Mouse (Mus musculus) hindbrain, embryonic 14.5 days (tissue): ENCODE measurements around the gene Pkp3. TPM values are rescaled to one million over a fixed set of nuclear protein-coding genes. Genes with fewer than 3 reads are reported as not detected.

Experiments
- ATAC-seq: fragments of 200-750 bp; cut with Nextera tagmentation; 2 replicates; pipeline ENCODE4 v1.8.0; 2017; ENCODE audit warnings: moderate number of reproducible peaks, mild to moderate bottlenecking, moderate TSS enrichment, moderate library complexity; ENCODE audit not compliant: low FRiP score
- DNase-seq: peaks from one replicate; pipeline ENCODE4 v3.0.0-alpha.2; 2015; ENCODE audit warnings: low spot score
- H3K27ac ChIP-seq: fragments of 300-500 bp; sonication (generic); 2 replicates; pipeline ENCODE4 v1.5.1; 2014; ENCODE audit warnings: mild to moderate bottlenecking, moderate library complexity
- H3K27me3 ChIP-seq: fragments of 300-500 bp; sonication (generic); 2 replicates; pipeline ENCODE4 v1.6.1; 2014; ENCODE audit warnings: mild to moderate bottlenecking, low read length, mixed read lengths; ENCODE audit not compliant: control insufficient read depth, insufficient read depth
- H3K36me3 ChIP-seq: fragments of 300-500 bp; sonication (generic); replicated peaks from 2 replicates; pipeline ENCODE4 v1.6.1; 2014; ENCODE audit not compliant: control insufficient read depth, insufficient read depth
- H3K4me1 ChIP-seq: fragments of 300-500 bp; sonication (generic); replicated peaks from 2 replicates; pipeline ENCODE4 v1.6.1; 2014; ENCODE audit warnings: antibody characterized with exemption, low read length, mixed read lengths; ENCODE audit not compliant: control insufficient read depth, insufficient read depth
- H3K4me2 ChIP-seq: fragments of 300-500 bp; sonication (generic); replicated peaks from 2 replicates; pipeline ENCODE4 v1.6.1; 2014; ENCODE audit warnings: mild to moderate bottlenecking, moderate library complexity
- H3K4me3 ChIP-seq: fragments of 300-500 bp; sonication (generic); replicated peaks from 2 replicates; pipeline ENCODE4 v1.5.1; 2014; ENCODE audit warnings: mild to moderate bottlenecking, low read length
- H3K9ac ChIP-seq: fragments of 300-500 bp; sonication (generic); 2 replicates; pipeline ENCODE4 v1.6.1; 2014
- H3K9me3 ChIP-seq: fragments of 300-500 bp; sonication (generic); 2 replicates; pipeline ENCODE4 v1.6.1; 2016; ENCODE audit warnings: low read length; ENCODE audit not compliant: control insufficient read depth
- WGBS: fragments of 180-500 bp; shearing (Covaris S2); extraction: QIAGEN DNeasy Blood & Tissue Kit; methylation state at CpG from one replicate; pipeline ENCODE4 v1.1.7; 2014; 5-methylcytosine and 5-hydroxymethylcytosine counted together
- polyA plus RNA-seq: library from polyadenylated mRNA; unstranded; fragments of >200 nt; fragmentation: Nextera tagmentation; extraction: Ambion mirVana; gene quantifications from 2 replicates; pipeline ENCODE4 v1.2.1, GENCODE M21; 2014

Pkp3 gene
- polyA plus RNA-seq, 1 experiment from 2014 or later: not detected

DNA sequence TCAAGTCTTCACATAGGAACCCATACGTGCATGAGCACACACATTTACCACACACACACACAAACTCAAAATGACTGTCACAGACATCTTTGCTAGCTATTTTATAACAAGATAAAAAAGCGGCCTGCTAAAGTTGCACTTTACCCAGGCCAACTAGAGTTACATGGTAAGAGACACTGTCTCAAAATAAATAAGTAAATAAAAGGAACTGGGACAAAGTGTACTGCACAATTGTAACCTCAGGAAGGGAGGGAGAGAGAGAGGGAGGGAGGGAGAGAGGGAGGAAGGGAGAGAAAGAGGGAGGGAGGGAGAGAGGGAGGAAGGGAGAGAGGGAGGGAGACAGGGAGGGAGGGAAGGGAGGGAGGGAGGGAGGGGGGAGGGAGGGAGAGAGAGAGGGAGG lies 25.6 kb upstream of the Pkp3 start:
- DNase-seq (no peak), ATAC-seq (no peak)
- H3K36me3 ChIP-seq: no peaks in the 10 kb centered on the region
- no peak overlapping the region for H3K9ac ChIP-seq
- no peaks in the 10 kb centered on the region for H3K27me3 ChIP-seq
- no peaks in the 10 kb centered on the region for H3K9me3 ChIP-seq
- H3K27ac ChIP-seq: no peak overlapping the region
- H3K4me1 ChIP-seq: peaks cover 2% of the 10 kb centered on the region
- no peak overlapping the region for H3K4me3 ChIP-seq
- 92% methylated on average over 2 of the region's 2 CpGs for WGBS
- no peak overlapping the region for H3K4me2 ChIP-seq

DNA sequence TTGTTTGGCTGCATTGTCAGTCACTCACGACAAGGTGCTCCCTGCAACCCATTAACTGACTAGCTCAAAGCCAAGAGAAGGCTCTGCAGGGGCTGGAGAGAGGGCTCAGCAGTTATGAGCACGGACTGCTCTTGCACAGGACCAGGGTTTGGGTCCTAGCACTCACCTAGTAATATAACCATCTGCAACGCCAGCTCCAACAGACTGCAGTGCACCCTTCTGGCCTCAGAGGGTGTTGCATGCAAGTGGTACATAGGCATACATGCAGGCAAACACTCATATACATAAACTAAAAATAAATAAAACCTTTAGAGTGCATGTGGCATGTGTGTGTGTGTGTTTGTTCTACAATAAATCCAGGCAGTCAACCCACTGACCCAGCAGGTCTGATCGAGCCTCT lies 22.2 kb upstream of the Pkp3 start:
- H3K4me3 ChIP-seq: no peak overlapping the region
- 83% methylated on average over 4 of the region's 4 CpGs for WGBS
- no peaks in the 10 kb centered on the region for H3K27me3 ChIP-seq

DNA sequence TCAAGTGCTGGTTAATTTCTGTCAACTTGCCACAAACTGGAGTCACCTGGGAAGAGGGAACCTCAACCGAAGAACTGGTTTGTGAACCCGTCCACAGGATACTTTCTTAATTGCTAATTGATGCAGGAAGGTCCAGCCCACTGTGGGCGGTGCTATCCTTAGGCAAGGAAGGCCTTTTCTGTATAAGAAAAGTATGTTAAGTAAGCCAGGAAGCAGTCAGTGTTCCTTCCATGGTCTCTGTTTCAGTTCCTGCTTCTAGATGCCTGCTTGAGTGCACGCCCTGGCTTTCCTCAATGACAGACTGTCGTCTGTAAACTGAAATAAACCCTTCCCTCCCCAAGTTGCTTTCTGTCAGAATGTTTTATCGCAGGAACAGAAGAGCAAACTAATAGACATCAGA lies 21.0 kb upstream of the Pkp3 start:
- Histone ChIP-seq H3K4me3 (no peak overlapping the region), H3K4me1 (peaks cover 13% of the 10 kb centered on the region), H3K27me3 (no peaks in the 10 kb centered on the region), H3K27ac (no peak overlapping the region), H3K4me2 (no peak overlapping the region), H3K36me3 (no peaks in the 10 kb centered on the region), H3K9me3 (no peaks in the 10 kb centered on the region), H3K9ac (no peak overlapping the region)
- ATAC-seq: no peak
- DNase-seq: no peak
- 89% methylated on average over 6 of the region's 6 CpGs for WGBS

More for the DNA sequence above, 22.2 kb upstream of the Pkp3 start:
- ATAC-seq (no peak), DNase-seq (no peak)
- Histone ChIP-seq H3K27ac (no peak overlapping the region), H3K36me3 (no peaks in the 10 kb centered on the region), H3K9ac (no peak overlapping the region), H3K9me3 (no peaks in the 10 kb centered on the region), H3K4me1 (peaks cover 9% of the 10 kb centered on the region), H3K4me2 (no peak overlapping the region)

DNA sequence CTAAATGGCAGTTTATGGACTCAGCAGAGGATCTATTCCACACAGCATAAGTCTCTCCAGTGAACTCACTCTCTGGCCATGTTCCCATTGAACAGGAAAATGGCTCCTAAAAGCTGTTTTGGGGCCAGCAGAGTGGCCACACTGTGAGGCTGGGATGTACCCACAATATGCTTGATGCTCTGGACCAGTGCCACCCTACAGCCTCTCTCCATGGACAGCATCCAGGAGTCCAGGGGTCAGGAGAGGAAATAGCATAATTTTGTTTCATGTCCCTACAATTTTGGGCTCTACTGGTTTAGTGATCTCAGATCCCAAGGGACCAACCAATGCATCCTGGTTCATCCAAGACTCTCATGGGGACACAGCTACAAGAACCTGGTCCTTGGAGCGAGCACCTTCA lies 20.5 kb upstream of the Pkp3 start:
- DNase-seq: no peak
- Histone ChIP-seq H3K9ac (no peak overlapping the region), H3K4me1 (peaks cover 19% of the 10 kb centered on the region), H3K4me2 (no peak overlapping the region), H3K9me3 (no peaks in the 10 kb centered on the region), H3K27ac (no peak overlapping the region), H3K4me3 (no peak overlapping the region), H3K27me3 (no peaks in the 10 kb centered on the region), H3K36me3 (no peaks in the 10 kb centered on the region)
- no peak for ATAC-seq
- WGBS: 96% methylated on average over 1 of the region's 1 CpGs

DNA sequence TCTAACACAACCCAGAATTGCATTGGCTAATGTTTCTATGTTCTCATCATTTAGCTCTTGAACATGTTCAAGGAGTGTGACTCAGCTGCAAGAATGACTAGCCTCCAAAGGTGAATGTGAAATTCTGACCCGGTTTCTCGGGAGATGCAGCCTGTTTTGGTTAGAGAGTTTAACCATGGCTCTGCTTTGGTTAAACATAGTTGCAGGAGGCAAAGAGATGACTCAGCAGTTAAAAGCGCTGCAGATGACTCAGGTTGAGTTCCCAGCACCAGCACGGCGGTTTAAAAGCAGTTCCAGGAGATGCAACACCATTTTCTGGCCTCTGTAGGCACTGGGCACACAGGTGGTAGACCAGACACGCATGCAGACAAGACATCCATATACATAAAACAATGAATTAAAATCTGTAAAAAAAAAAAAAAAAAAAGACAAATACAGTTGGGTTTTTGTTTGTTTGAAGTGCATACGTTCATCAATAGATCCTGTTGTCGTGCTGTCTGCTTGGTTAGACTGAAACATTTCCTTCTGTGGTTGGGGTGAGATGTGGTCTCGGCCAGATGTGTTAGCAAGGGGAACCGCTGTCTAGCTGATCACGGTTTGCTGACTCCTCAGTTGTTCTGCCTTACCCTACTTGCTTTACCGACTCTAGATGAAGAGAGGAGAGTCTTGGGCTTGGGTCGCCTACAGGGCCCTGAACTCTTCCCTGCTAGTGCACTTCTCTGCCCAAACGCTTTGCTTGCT lies 19.2 kb upstream of the Pkp3 start:
- no peak for ATAC-seq
- Histone ChIP-seq H3K9ac (no peak overlapping the region), H3K27ac (no peak overlapping the region), H3K4me1 (peaks cover 24% of the 10 kb centered on the region), H3K9me3 (no peaks in the 10 kb centered on the region), H3K4me2 (no peak overlapping the region), H3K4me3 (no peak overlapping the region), H3K36me3 (peaks cover 7% of the 10 kb centered on the region; the same call in 1 of the 2 replicates), H3K27me3 (no peaks in the 10 kb centered on the region)
- WGBS: 95% methylated on average over 14 of the region's 14 CpGs
- DNase-seq: no peak

DNA sequence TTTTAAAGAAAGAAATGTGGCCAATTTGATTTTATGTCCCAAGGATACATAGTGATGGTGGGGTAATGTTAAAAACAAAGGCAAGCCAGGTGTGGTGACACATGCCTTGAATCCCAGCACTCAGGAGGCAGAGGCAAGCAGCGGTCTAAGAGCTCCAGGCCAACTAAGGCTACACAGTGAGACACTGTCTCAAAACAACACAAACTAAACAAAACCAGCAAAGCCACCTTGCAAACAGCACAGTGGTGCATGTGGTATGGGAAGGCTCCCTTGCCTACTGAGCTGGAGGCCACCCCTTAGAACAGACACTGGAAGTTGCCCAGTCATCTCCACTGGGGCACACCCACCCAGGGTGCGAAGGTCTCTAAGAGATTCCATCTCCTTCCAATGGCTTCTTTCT lies 18.1 kb upstream of the Pkp3 start:
- peaks cover 19% of the 10 kb centered on the region for H3K36me3 ChIP-seq
- ATAC-seq (0 out of 2 replicates have a peak, but pooled peaks have one; percentile 0), DNase-seq (no peak)
- peak overlapping the region; percentile 65 for H3K4me2 ChIP-seq
- peaks cover 24% of the 10 kb centered on the region for H3K4me1 ChIP-seq
- no peaks in the 10 kb centered on the region for H3K9me3 ChIP-seq
- peak overlapping the region; percentile 97 for H3K9ac ChIP-seq
- peak overlapping the region; percentile 80 for H3K4me3 ChIP-seq
- no peaks in the 10 kb centered on the region for H3K27me3 ChIP-seq
- H3K27ac ChIP-seq: peak overlapping the region; percentile 94
- 57% methylated on average over 2 of the region's 2 CpGs for WGBS

DNA sequence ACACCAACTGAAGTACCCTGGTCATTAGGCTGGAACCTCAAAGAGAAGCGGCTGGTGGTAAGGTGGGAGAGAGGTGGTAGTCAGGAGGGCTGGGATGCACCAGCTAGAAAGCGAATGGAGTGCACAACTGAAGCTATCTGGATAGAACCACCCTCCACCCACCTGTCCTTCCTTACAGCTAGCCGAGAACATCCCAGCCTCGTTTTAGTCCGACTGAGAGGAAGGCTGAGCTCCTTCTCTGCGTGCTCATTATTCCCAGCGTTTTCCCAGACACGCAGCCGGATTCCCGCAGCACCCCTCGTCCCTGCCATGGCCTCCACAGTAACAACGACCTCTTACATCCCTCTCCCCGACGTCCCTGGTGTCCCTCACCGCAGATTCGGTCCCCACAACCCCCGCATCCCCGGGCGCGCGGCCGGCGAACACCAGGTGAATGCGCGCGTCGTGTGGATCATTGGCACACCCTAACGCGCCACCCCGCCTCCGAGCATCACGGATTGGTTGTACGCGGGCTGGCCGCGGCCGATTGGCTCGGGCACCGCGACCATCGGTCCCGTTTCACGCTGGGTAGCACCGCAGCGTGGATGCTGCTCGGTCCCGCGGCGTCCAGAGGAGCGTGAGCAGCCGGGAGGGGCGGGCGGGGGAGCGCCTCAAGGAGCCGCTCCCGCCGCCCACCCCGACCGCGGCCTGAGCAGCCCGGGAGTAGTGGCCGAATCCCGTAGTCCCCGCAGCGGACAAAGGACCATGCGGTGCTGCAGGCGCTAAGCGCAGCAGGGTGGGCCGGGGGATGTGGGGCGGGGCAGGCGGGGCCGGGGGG lies 17.4 kb upstream of the Pkp3 start, which contains the start of gene B4galnt4:
B4galnt4 (plus strand) TSS at position 679 of the 817 bp plus-strand sequence.
- ATAC-seq (peak; percentile 97), DNase-seq (peak; percentile 90)
- Histone ChIP-seq H3K27me3 (no peaks in the 10 kb centered on the region), H3K27ac (peak within 1 kb of the TSS; percentile 94), H3K4me2 (peak within 1 kb of the TSS; percentile 65), H3K36me3 (peaks cover 26% of the 10 kb centered on the region), H3K4me3 (peak within 1 kb of the TSS; percentile 80), H3K9me3 (no peaks in the 10 kb centered on the region), H3K4me1 (peaks cover 24% of the 10 kb centered on the region), H3K9ac (peak within 1 kb of the TSS; percentile 97)
- under 1% methylated on average over 72 of the region's 72 CpGs for WGBS

DNA sequence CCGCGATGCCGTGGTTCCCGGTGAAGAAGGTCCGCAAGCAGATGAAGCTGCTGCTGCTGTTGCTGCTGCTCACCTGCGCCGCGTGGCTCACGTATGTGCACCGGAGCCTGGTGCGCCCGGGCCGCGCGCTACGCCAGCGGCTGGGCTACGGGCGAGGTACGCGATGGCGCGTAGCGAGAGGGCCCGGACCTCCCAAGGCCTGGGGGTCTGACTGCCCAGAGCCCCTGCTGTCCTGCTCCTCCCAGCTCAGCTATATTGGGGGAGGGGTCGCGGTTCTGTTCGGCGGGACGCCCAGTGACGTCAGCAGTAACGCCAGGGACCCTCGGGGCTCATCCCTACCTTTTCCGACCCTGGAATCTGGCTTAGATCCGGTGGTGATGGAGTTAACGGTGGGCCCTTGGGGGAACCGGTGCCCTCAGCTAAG lies 16.7 kb upstream of the Pkp3 start:
- Histone ChIP-seq H3K27me3 (no peaks in the 10 kb centered on the region), H3K4me2 (peak overlapping the region; percentile 65), H3K36me3 (peaks cover 32% of the 10 kb centered on the region), H3K4me1 (peaks cover 24% of the 10 kb centered on the region), H3K4me3 (peak overlapping the region; percentile 80), H3K9ac (peak overlapping the region; percentile 97), H3K27ac (peak overlapping the region; percentile 94), H3K9me3 (no peaks in the 10 kb centered on the region)
- peak; percentile 56 for DNase-seq
- under 1% methylated on average over 37 of the region's 37 CpGs for WGBS
- peak; percentile 52 for ATAC-seq

DNA sequence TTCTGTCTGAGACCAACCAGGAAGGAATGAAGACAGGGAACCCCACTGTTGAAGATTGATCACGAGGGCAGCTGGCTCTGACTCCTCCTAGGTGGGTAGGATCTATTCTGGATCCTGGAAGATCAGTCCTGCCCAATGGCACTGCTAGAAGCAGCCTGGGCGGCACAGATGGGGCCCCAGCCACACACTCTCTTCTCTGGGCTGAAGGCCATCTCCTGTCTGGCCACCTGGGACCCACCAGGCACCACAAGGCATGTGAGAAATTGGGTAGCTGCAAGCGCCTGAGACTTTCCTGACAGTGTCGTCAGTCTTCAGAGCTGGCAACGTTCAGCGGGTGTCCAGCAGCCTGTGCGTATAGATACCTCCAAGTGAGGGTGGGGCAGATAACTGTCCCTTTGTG lies 15.5 kb upstream of the Pkp3 start:
- no peaks in the 10 kb centered on the region for H3K9me3 ChIP-seq
- no peak overlapping the region for H3K27ac ChIP-seq
- H3K36me3 ChIP-seq: peaks cover 44% of the 10 kb centered on the region
- H3K4me1 ChIP-seq: peaks cover 24% of the 10 kb centered on the region
- H3K27me3 ChIP-seq: no peaks in the 10 kb centered on the region
- peak overlapping the region; percentile 65 for H3K4me2 ChIP-seq
- H3K9ac ChIP-seq: peak overlapping the region; percentile 97
- WGBS: 67% methylated on average over 7 of the region's 7 CpGs
- DNase-seq (no peak), ATAC-seq (no peak)
- peak overlapping the region; percentile 80; the same call in 1 of the 2 replicates for H3K4me3 ChIP-seq
